Mouse (Mus musculus): ENCODE results near the gene Kirrel2.

DNA sequence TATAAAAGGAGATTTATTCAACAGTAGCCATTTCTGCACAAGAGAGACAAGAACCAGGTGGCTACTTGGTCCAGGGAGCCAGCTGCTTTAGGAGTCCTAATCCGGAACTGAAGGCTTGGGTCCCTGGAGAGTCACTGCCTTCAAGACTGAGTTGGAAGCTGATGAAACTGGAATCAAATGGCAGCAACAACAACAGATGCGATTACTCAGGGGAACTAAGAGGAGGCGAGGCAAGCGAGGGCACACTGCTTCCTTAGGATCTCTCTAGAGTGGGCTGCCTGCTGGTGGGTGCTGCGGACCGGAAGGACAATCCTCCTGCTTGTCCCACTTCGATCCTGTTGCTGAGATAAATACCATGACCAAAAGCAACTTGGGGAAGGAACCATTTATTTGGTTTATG lies 57.8 kb downstream of the Kirrel2 start:
- TF ChIP-seq CTCF (IDR thresholded peaks at IDR 0.05; ENCODE audit: extremely low read depth, insufficient read length, insufficient replicate concordance, low read depth, low read length) (no peak), POLR2A (IDR thresholded peaks at IDR 0.05; ENCODE audit: low read depth, low read length) (no peak)
